Mouse (Mus musculus) Patski (cell line): ENCODE results near the gene Zfp459. TPM values are rescaled to one million over a fixed set of nuclear protein-coding genes. Genes with fewer than 3 reads are reported as not detected.
A peak's percentile ranks its signal among the peaks of the same experiment; 100 is the strongest.
"Not testable (repeated sequence)": the region's sequence is repeated elsewhere in the genome, so short reads cannot be mapped to it uniquely, and the experiment has no call there.

Experiments used
- ATAC-seq: fragments of 100-300 bp; one replicate; pipeline ENCODE4 v1.8.0; 2021
- CTCF ChIA-PET: fragments of 350-600 bp; sonication (Branson Sonifier 250); formaldehyde crosslinking; loops from one replicate; lab custom pipeline; 2022; ENCODE audit warnings: inconsistent platforms; lab: Charles Lee
- POLR2A ChIA-PET: fragments of 350-600 bp; sonication (Branson Sonifier 250); formaldehyde crosslinking; loops from one replicate; lab custom pipeline; 2022; ENCODE audit warnings: antibody characterized with exemption, inconsistent platforms; lab: Charles Lee
- DNase-seq: peaks from one replicate; pipeline ENCODE4 v3.0.0-alpha.2; 2011; ENCODE audit warnings: low read depth, low spot score
- H3K27me3 ChIP-seq: fragments of 371-371 bp; one replicate; pipeline ENCODE4 v1.5.1; 2021
- CTCF ChIP-seq: fragments of 100-300 bp; IDR thresholded peaks from one replicate; pipeline ENCODE4 v1.5.1; 2021
- in situ Hi-C: fragments of 300-500 bp; cut with MboI; formaldehyde crosslinking; loops from 3 replicates; pipeline ENCODE4 v1.11.1; 2018; ENCODE audit warnings: low pct_unique_long_range_greater_than_20kb, mixed read lengths
- polyA plus RNA-seq: library from polyadenylated mRNA; unstranded; gene quantifications from one replicate; pipeline ENCODE4 v1.2.3, GENCODE M21; 2021

Gene Zfp459
- not detected for polyA plus RNA-seq

- no peak for TF ChIP-seq CTCF
- peaks cover 15% of the 10 kb centered on the region for H3K27me3 ChIP-seq
- DNase-seq (no peak), ATAC-seq (no peak)
- POLR2A ChIA-PET: no interaction called here
- CTCF ChIA-PET: no interaction called here
- in situ Hi-C loops: no loop called here
Measured at GRCm38 (mm10) chr13:67421207-67421857, at the start of gene Zfp459. TSS of gene Zfp459 (minus strand) at chr13:67421418.

GRCm38 (mm10) chr13:67469274-67469673 is 48.1 kb upstream of the Zfp459 start:
- CTCF ChIA-PET: no interaction called here

GRCm38 (mm10) chr13:67463506-67464185 is 42.4 kb upstream of the Zfp459 start:
- in situ Hi-C loops, H3K27me3 ChIP-seq, CTCF ChIA-PET, DNase-seq, ATAC-seq, POLR2A ChIA-PET: not testable (repeated sequence)

More at GRCm38 (mm10) chr13:67469274-67469673, 48.1 kb upstream of the Zfp459 start:
- in situ Hi-C loops: no loop called here
- no peak for TF ChIP-seq CTCF
- ATAC-seq: no peak
- no peaks in the 10 kb centered on the region for H3K27me3 ChIP-seq
- DNase-seq: no peak
- POLR2A ChIA-PET: no interaction called here

GRCm38 (mm10) chr13:67452021-67452309 is 30.7 kb upstream of the Zfp459 start:
- ATAC-seq (peak; percentile 40), DNase-seq (no peak)
- CTCF ChIA-PET: interaction anchor here (2.3 kb wide), 1 partner anchor 31 kb away, joined by 10 read pairs; no protein-coding TSS in a partner anchor
- H3K27me3 ChIP-seq: no peaks in the 10 kb centered on the region
- in situ Hi-C loops: no loop called here
- POLR2A ChIA-PET: interaction anchor here (1.8 kb wide), 1 partner anchor 31 kb away, joined by 11 read pairs; the partner anchor contains the start of gene Zfp874b
- no peak for TF ChIP-seq CTCF

- ATAC-seq (peak; percentile 97), DNase-seq (peak; percentile 49)
- ChIA-PET CTCF (interaction anchor here (2.3 kb wide), 1 partner anchor 32 kb away, joined by 10 read pairs; no protein-coding TSS in a partner anchor), POLR2A (interaction anchor here (1.8 kb wide), 1 partner anchor 32 kb away, joined by 11 read pairs; the partner anchor contains the start of gene Zfp874b)
- no peaks in the 10 kb centered on the region for H3K27me3 ChIP-seq
- TF ChIP-seq CTCF: no peak
- in situ Hi-C loops: no loop called here
Measured at GRCm38 (mm10) chr13:67451172-67452020, 30.2 kb upstream of the Zfp459 start, which contains the start of gene Zfp874a. TSS of gene Zfp874a (minus strand) at chr13:67451624.

- POLR2A ChIA-PET, CTCF ChIA-PET, DNase-seq, H3K27me3 ChIP-seq, ATAC-seq, in situ Hi-C loops: not testable (repeated sequence)
Measured at GRCm38 (mm10) chr13:67437095-67437494, 15.9 kb upstream of the Zfp459 start.

- H3K27me3 ChIP-seq: peaks cover 10% of the 10 kb centered on the region
- DNase-seq: no peak
- in situ Hi-C loops: no loop called here
- no peak for ATAC-seq
- POLR2A ChIA-PET: no interaction called here
- no peak for TF ChIP-seq CTCF
- CTCF ChIA-PET: no interaction called here
Measured at GRCm38 (mm10) chr13:67428116-67428515, 6.9 kb upstream of the Zfp459 start.

GRCm38 (mm10) chr13:67425699-67426098 is 4.5 kb upstream of the Zfp459 start:
- H3K27me3 ChIP-seq: peaks cover 20% of the 10 kb centered on the region
- ATAC-seq, DNase-seq, POLR2A ChIA-PET, in situ Hi-C loops, CTCF ChIA-PET: not testable (repeated sequence)

- peaks cover 19% of the 10 kb centered on the region for H3K27me3 ChIP-seq
- ATAC-seq, POLR2A ChIA-PET, CTCF ChIA-PET, DNase-seq, in situ Hi-C loops: not testable (repeated sequence)
Measured at GRCm38 (mm10) chr13:67422532-67422931, 1.3 kb upstream of the Zfp459 start.

- POLR2A ChIA-PET: no interaction called here
- in situ Hi-C loops: no loop called here
- CTCF ChIA-PET: no interaction called here
- H3K27me3 ChIP-seq: peaks cover 15% of the 10 kb centered on the region
- no peak for TF ChIP-seq CTCF
- no peak for DNase-seq
- ATAC-seq: no peak
Measured at GRCm38 (mm10) chr13:67420558-67421206, 536 bp downstream of the Zfp459 start.
